Mouse (Mus musculus): ENCODE results near the gene Igsf8. TPM values are rescaled to one million over a fixed set of nuclear protein-coding genes. Genes with fewer than 3 reads are reported as not detected.

Igsf8 gene
- polyA plus RNA-seq, 1 experiment from 2014 or later: 45.4 TPM

DNA sequence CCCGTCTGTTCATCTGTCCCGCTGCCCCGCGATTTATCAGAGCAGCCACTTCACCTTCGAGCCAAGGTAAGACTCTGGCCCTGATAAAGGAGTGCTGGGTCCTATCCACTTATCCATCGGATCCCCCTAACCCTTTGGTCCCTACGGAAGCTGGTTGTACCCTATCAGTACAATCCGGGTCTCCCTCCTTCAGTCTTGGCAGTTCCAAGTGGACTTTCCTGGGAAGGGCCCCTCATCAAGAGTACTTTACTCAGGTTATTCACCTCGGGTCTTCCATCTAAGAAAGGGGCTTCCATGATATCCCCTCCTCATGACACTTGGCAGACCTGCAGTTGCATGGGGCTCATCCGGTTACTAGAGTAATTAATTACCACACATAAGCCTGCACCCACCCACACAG, 79.9 kb downstream of the Igsf8 start:
- 18% methylated on average over 10 of the region's 10 CpGs for WGBS
- no peak overlapping the region for H3K9ac ChIP-seq
- H3K27ac ChIP-seq: no peak overlapping the region
- no peaks in the 10 kb centered on the region for H3K36me3 ChIP-seq
- H3K4me1 ChIP-seq: no peaks in the 10 kb centered on the region
- peak overlapping the region; percentile 65 for H3K4me2 ChIP-seq (replicated peaks)
- H3K27me3 ChIP-seq: peaks cover 43% of the 10 kb centered on the region
- no peak for ATAC-seq (ENCODE audit: insufficient number of reproducible peaks, insufficient read depth, low FRiP score, low TSS enrichment)
- no peaks in the 10 kb centered on the region for H3K9me3 ChIP-seq
- peak overlapping the region; percentile 41 for H3K4me3 ChIP-seq

DNA sequence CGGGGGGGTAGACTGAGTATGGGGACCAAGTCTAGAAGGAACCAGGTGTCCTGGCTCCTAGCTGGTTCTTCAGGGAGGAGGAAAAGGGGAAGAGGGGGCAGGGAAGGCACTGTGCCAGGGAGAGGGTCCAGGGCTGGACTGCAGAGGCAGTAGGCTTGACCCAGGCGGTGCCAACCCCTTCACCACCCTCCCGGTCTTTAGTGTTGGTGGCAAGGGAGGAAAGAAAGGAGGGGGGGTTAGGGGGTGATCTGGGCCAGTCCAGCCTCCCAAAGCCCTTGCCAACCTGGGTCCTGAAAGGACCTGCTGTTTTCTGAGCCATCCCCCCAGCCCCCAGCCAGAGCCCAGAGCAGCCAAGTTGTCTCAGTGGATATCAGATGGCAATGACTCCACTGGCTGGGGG, 81.3 kb downstream of the Igsf8 start:
- Histone ChIP-seq H3K9ac (no peak overlapping the region), H3K4me3 (no peak overlapping the region), H3K9me3 (no peaks in the 10 kb centered on the region), H3K36me3 (no peaks in the 10 kb centered on the region), H3K4me1 (no peaks in the 10 kb centered on the region), H3K27me3 (peaks cover 43% of the 10 kb centered on the region), H3K4me2 (replicated peaks) (no peak overlapping the region), H3K27ac (no peak overlapping the region)
- ATAC-seq (ENCODE audit: insufficient number of reproducible peaks, insufficient read depth, low FRiP score, low TSS enrichment): no peak
- 77% methylated on average over 3 of the region's 3 CpGs for WGBS

DNA sequence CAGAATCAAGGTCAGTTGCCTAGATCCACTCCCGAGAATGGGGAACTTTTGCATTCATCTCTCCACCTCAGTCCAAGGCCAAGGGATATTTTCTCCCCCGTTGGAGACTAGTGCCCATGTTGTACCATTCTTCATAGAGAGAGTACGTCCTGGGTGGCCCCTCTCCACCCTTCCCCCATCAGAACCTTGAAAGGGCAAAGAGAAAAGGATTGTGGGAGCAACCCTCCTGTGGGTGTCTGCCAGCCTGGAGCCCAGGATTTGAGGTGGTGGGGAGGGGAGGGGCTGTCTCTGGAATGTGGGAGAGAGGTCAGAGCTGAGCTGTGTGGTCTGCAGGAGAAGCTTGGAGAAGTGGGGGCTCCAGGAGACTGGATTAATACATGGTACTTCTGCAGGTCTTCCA, 82.5 kb downstream of the Igsf8 start:
- H3K27me3 ChIP-seq: peaks cover 42% of the 10 kb centered on the region
- H3K4me2 ChIP-seq (replicated peaks): no peak overlapping the region
- no peak overlapping the region for H3K9ac ChIP-seq
- no peak overlapping the region for H3K27ac ChIP-seq
- H3K36me3 ChIP-seq: no peaks in the 10 kb centered on the region
- H3K4me1 ChIP-seq: no peaks in the 10 kb centered on the region
- ATAC-seq (ENCODE audit: insufficient number of reproducible peaks, insufficient read depth, low FRiP score, low TSS enrichment): no peak
- no peak overlapping the region for H3K4me3 ChIP-seq
- WGBS: 69% methylated on average over 3 of the region's 3 CpGs
- no peaks in the 10 kb centered on the region for H3K9me3 ChIP-seq

DNA sequence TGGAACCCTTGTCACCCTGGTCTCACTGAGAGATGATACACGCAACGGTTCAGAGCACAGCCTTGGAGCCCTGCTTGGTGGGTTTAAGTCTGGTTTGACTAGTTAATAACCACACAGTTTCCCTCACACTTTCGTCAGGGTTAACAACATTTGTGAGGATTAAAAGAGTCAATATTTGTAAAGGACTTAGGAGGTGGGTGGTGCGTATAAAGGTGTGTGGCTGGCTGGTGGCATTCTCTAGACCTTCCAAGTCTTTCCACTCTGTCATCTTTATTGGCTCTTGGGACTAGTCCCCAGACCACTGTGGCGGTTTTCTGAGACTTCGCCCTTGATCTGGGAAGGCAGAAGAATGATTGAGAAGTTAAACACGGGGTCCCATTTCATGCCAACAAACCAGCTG, 83.4 kb downstream of the Igsf8 start:
- peaks cover 43% of the 10 kb centered on the region for H3K27me3 ChIP-seq
- no peaks in the 10 kb centered on the region for H3K36me3 ChIP-seq
- H3K4me1 ChIP-seq: 0 out of 2 replicates have a peak, but pooled peaks cover 2% of the 10 kb centered on the region
- ATAC-seq (ENCODE audit: insufficient number of reproducible peaks, insufficient read depth, low FRiP score, low TSS enrichment): no peak
- no peak overlapping the region for H3K4me2 ChIP-seq (replicated peaks)
- no peak overlapping the region for H3K27ac ChIP-seq
- no peak overlapping the region for H3K4me3 ChIP-seq
- no peaks in the 10 kb centered on the region for H3K9me3 ChIP-seq
- 80% methylated on average over 7 of the region's 7 CpGs for WGBS
- no peak overlapping the region for H3K9ac ChIP-seq

DNA sequence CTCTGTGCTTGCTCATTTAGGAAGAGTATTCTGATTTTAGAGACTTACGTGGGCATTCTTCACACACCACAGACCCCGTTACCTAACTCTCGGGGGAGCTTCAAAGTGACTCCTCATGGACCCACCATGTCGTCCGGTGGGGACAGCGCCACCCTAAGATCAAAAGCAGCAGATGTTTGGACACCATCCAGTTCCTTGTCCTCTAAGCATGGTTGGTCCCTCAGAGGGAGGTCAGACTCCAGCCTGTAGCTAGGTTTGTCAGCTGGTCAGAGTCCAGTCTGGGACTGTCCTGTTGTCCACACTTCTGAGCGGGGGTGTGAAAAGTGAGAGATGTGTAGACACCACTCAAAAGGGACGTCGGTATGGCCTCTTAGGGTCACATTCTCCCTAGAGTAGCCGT, 85.3 kb downstream of the Igsf8 start:
- Histone ChIP-seq H3K4me1 (0 out of 2 replicates have a peak, but pooled peaks cover 11% of the 10 kb centered on the region), H3K27me3 (peaks cover 39% of the 10 kb centered on the region), H3K36me3 (no peaks in the 10 kb centered on the region), H3K9me3 (no peaks in the 10 kb centered on the region), H3K9ac (no peak overlapping the region), H3K4me2 (replicated peaks) (no peak overlapping the region), H3K27ac (no peak overlapping the region), H3K4me3 (no peak overlapping the region)
- ATAC-seq (ENCODE audit: insufficient number of reproducible peaks, insufficient read depth, low FRiP score, low TSS enrichment): no peak
- 84% methylated on average over 10 of the region's 10 CpGs for WGBS

DNA sequence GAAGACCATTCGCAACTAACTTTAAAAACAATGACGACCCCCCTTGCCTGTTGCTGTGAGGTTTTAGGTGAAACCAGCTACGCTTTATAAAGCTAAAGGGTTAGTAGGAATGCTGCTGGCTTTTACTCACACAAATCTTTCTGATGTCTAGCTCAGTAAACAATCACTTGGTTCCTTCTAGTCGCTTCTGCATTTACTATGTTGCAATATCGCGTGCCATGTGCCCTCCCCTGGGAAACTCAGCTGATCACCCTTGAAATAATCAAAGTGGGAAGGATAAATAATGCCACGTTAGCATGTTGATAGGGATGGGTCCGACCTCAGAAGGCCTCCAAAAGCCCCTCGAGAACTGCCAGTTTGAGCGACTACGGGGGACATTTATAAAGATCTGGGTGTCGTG, 85.9 kb downstream of the Igsf8 start:
- ATAC-seq (ENCODE audit: insufficient number of reproducible peaks, insufficient read depth, low FRiP score, low TSS enrichment): no peak
- WGBS: 85% methylated on average over 12 of the region's 12 CpGs
- Histone ChIP-seq H3K4me2 (replicated peaks) (no peak overlapping the region), H3K36me3 (no peaks in the 10 kb centered on the region), H3K9me3 (no peaks in the 10 kb centered on the region), H3K9ac (no peak overlapping the region), H3K27me3 (peaks cover 33% of the 10 kb centered on the region), H3K4me3 (no peak overlapping the region), H3K27ac (no peak overlapping the region), H3K4me1 (0 out of 2 replicates have a peak, but pooled peaks cover 11% of the 10 kb centered on the region)

DNA sequence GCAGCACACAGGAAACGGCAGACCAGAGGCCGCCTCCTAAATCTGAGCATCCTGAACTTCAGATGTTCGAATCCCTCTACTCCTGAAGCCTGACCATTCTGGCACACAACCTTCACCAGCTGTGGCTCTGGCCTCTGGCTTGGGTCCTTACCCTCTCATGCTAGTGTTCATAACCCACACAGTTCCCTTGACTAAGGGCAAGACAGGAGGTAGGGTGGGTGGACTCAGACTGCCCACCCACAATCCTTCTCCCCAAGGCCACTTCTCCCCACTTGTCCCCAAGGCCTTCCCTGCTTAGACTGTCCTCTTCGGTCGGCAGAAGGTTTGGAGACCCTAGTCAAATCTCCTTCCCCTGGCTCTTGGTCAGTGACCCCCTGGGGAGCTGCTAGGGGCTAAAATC, 88.1 kb downstream of the Igsf8 start:
- no peak overlapping the region for H3K27ac ChIP-seq

DNA sequence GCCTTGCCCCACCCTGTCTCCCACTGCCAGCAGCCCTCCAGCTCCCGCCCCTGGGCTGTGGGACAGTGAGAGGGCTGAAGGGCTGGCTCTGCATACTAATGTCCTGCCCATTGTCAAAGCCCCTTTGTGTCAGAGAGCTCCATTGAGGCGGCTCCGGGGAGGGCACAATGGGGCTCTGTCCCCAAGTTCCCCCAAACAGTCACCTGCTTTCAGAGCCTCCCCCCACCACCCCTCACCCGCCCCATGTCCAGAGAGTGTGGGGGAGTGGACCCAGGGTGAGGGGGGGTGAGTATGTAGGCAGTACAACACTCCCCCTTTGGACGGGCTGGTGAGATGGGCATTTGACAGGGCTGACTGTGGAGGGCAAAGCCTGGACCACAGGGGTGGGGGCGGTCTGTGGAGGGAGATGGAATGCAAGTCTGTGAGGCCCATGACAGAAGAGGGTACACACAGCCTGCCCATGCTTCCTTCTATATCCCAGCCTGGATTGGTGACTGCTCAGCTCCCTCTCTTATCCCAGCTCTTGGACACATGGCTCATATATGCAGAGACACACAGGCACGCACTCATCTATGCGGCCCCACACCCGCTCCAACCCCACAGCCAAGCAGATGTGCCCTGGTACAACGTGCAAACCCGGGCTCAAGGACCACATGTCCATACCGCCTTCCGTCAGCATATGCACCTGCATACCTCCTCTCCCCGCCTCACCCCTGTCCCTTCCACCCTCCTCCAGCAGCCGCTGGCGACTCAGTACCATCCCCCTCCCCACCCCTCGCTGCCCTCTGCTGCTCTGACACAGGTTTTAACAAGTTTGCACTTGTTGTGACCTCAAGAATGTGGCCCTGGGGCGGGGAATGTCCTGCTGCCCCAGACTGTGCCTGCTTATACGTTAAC, 88.7 kb downstream of the Igsf8 start:
- WGBS: 6% methylated on average over 19 of the region's 19 CpGs
- no peaks in the 10 kb centered on the region for H3K9me3 ChIP-seq
- 0 out of 2 replicates have a peak overlapping the region, but pooled peaks have one; percentile 6 for H3K4me2 ChIP-seq (replicated peaks)
- peaks cover 33% of the 10 kb centered on the region for H3K27me3 ChIP-seq
- H3K27ac ChIP-seq: no peak overlapping the region
- 0 out of 2 replicates have a peak, but pooled peaks cover 11% of the 10 kb centered on the region for H3K4me1 ChIP-seq
- H3K36me3 ChIP-seq: no peaks in the 10 kb centered on the region
- H3K9ac ChIP-seq: no peak overlapping the region
- ATAC-seq (ENCODE audit: insufficient number of reproducible peaks, insufficient read depth, low FRiP score, low TSS enrichment): peak; percentile 78
- H3K4me3 ChIP-seq: no peak overlapping the region

More for the DNA sequence above, 88.1 kb downstream of the Igsf8 start:
- 0 out of 2 replicates have a peak, but pooled peaks cover 11% of the 10 kb centered on the region for H3K4me1 ChIP-seq
- H3K9ac ChIP-seq: no peak overlapping the region
- no peak overlapping the region for H3K4me3 ChIP-seq
- no peaks in the 10 kb centered on the region for H3K9me3 ChIP-seq
- H3K36me3 ChIP-seq: no peaks in the 10 kb centered on the region
- ATAC-seq (ENCODE audit: insufficient number of reproducible peaks, insufficient read depth, low FRiP score, low TSS enrichment): no peak
- H3K4me2 ChIP-seq (replicated peaks): no peak overlapping the region
- peaks cover 33% of the 10 kb centered on the region for H3K27me3 ChIP-seq
- WGBS: 52% methylated on average over 5 of the region's 5 CpGs

DNA sequence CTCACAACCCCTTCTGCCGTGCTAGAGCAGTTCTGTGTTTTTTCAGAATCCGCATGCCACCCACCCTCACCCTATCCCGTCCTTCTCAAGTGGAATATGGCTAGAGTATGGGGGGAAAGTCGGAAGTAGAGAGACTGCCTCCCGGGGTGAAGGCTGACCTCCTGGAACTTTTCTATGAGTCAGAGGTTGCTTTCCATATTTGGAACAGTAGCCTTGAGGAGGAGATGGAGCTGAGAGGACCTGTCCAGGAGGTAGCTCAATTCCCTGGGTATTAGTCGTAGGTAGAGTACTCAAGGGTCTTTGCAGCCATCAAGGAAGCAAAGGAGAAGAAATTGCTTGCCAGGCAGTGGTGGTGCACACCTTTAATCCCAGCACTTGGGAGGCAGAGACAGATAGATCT, 90.6 kb downstream of the Igsf8 start:
- H3K4me1 ChIP-seq: 0 out of 2 replicates have a peak, but pooled peaks cover 11% of the 10 kb centered on the region
- H3K4me2 ChIP-seq (replicated peaks): no peak overlapping the region
- H3K9ac ChIP-seq: no peak overlapping the region
- H3K36me3 ChIP-seq: no peaks in the 10 kb centered on the region
- no peak overlapping the region for H3K27ac ChIP-seq
- ATAC-seq (ENCODE audit: insufficient number of reproducible peaks, insufficient read depth, low FRiP score, low TSS enrichment): no peak
- H3K27me3 ChIP-seq: peaks cover 33% of the 10 kb centered on the region
- WGBS: 78% methylated on average over 6 of the region's 6 CpGs
- no peak overlapping the region for H3K4me3 ChIP-seq
- no peaks in the 10 kb centered on the region for H3K9me3 ChIP-seq

DNA sequence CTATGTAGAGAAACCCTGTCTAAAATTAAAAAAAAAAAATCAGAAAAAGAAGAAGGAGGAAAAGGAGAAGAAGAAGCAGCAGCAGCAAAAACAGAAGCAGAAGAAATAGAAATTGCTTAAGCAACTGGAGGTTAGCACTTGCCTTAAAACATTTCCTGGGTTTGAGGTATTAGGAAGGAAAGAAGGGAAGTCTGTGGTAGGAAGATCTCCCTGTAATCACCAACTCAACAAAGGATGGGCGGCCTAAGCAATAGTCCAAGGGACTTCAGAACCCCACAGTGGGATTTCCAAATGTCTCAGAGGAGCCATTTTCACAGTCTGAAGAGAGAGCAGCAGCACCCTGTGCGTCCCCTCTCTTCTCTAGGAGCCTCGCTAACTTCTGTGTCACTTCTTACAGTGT, 91.0 kb downstream of the Igsf8 start:
- Histone ChIP-seq H3K4me2 (replicated peaks) (no peak overlapping the region), H3K9me3 (no peaks in the 10 kb centered on the region), H3K4me1 (0 out of 2 replicates have a peak, but pooled peaks cover 11% of the 10 kb centered on the region), H3K27me3 (peaks cover 33% of the 10 kb centered on the region), H3K36me3 (no peaks in the 10 kb centered on the region), H3K4me3 (no peak overlapping the region), H3K9ac (no peak overlapping the region), H3K27ac (no peak overlapping the region)
- WGBS: 70% methylated on average over 3 of the region's 3 CpGs
- ATAC-seq (ENCODE audit: insufficient number of reproducible peaks, insufficient read depth, low FRiP score, low TSS enrichment): no peak

DNA sequence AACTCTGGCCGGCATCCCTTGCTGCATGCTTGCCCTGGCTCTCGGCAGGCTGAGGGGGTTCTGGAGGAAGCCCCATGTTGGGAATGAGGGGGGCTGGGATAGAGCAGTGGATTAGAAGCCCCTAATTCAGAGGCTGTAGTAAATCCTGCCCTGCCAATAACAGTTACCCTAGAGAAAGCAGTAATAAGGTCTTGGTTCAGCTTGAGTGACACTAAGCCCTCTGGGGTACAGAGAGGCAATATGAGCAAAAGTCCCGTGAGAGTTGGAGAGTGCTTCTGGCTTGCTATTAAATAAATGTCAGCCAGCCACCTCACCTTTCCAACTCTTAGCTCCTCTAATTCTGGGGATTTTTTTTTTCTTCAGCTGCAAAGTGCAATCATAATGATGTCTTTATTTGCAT, 93.9 kb downstream of the Igsf8 start:
- Histone ChIP-seq H3K9me3 (no peaks in the 10 kb centered on the region), H3K4me1 (0 out of 2 replicates have a peak, but pooled peaks cover 4% of the 10 kb centered on the region), H3K4me2 (replicated peaks) (no peak overlapping the region), H3K9ac (no peak overlapping the region), H3K27me3 (peaks cover 28% of the 10 kb centered on the region), H3K4me3 (no peak overlapping the region), H3K36me3 (no peaks in the 10 kb centered on the region), H3K27ac (no peak overlapping the region)
- ATAC-seq (ENCODE audit: insufficient number of reproducible peaks, insufficient read depth, low FRiP score, low TSS enrichment): no peak
- WGBS: 41% methylated on average over 3 of the region's 3 CpGs

DNA sequence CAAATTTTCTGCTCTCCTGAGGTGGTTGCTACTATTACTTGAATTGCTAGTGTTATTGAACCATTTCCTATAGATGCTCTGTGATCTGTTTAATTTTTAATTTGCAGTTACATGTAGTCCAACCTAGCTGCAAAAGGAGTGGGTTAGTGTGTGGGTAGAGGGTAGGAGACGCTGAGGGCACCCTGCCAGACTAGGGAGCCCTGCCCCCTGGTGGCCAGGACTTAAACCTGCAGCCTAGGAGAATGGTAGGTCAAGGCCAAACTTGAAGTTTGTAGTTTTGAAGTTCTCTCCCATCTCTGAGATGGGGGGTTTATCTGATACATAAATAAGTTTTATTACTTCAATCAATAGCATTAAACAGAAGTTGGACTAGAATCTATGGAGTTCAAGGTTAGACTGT, 96.1 kb downstream of the Igsf8 start:
- Histone ChIP-seq H3K4me2 (replicated peaks) (no peak overlapping the region), H3K9me3 (no peaks in the 10 kb centered on the region), H3K36me3 (no peaks in the 10 kb centered on the region), H3K27ac (no peak overlapping the region), H3K4me1 (no peaks in the 10 kb centered on the region), H3K9ac (no peak overlapping the region), H3K27me3 (peaks cover 19% of the 10 kb centered on the region; the same call in 1 of the 2 replicates), H3K4me3 (no peak overlapping the region)
- no peak for ATAC-seq (ENCODE audit: insufficient number of reproducible peaks, insufficient read depth, low FRiP score, low TSS enrichment)
- WGBS: 9% methylated on average over 1 of the region's 1 CpGs
